Mouse (Mus musculus) cerebellum, postnatal 10 days (tissue): ENCODE data around the gene Tsc22d1.

Experiments
- DNase-seq, 2 experiments: peaks; one replicate each; pipeline ENCODE4 v3.0.0; 2021; ENCODE audit warnings: mixed read lengths in 2 of 2

The Tsc22d1 gene

DNA sequence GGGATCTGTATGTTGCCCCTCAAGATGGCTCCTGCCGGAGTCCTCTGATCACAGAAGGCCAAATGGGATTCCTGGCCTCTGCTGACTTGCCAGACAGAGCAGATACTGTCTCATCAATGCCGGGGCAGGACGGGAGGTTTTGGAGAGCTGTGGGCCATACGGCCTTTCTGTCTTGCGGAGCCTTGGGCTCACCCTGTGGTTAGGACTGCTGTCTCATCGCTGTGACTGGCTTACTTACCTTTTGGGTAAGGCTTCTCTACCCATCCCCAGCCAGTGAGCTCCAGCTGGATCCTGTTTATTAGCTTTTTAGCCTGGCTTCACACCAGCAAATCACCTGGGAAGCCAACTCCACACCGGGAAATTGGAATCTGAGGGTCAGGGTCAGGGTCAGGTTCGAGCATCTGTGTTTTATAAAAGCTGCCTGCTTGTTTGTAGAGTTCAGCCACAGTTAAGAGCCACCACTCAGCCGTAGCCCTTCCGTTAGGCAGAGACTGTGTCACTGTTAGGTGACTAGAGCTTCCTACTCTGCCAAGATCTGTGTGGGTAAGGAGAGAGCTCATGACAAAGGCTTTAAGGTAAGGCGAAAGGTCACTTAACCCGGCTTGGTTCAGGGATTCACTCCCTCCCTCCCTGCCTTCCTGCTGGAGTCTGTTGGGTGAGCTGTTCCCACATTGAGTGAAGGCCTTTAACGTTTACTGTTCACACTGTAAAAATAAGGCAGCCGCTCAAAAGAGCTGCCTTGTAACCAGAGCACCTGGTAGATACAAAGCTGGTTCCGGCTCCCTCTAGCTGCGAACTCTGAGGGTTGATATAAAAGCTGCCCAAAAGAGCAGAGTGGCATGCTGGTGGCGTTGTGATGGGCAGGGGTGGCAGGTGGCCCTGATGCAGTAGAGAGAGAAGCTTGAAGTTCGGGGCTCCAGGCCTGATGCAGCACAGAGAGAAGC is 73.6 kb downstream of the Tsc22d1 start:
- DNase-seq, result peak in 1 of 2 experiments; percentile 46

DNA sequence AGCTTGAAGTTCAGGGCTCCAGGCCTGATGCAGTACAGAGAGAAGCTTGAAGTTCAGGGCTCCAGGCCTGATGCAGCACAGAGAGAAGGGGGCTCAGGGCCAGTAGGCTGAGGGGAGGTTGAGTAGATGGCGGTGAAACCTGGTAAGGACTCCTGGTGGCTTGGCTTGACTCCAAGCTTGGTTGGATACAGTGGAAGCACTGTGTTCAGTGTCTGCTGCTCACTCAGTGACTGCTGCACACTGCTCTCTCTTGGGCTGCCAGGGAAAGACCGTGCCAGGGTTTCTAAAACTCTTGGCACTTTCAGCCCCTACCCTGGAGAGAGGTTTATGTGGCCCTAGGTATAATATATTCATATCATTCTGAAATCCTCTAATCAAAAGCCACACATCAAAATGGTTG is 74.4 kb downstream of the Tsc22d1 start:
- peak in 1 of 2 experiments; percentile 70 for DNase-seq

DNA sequence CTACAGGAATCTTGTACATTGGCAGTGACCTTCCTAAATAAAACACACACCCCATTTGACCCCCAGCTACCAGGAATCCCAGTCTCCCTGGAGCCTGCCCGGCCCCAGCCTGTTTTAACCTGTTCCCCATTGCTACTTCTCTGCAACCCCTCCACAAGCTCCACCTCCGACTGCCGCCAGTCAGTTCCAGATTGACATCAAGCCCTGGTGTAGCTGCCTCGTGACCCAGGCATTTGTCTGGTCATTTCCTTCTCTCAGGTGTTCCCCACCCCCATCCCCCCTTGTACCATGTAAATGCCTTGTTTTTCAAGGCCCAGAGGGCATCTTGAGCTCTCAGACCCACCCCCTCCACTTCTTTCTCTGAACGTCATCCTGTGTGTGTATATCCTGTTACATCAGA is 80.3 kb downstream of the Tsc22d1 start:
- DNase-seq, result no peak

DNA sequence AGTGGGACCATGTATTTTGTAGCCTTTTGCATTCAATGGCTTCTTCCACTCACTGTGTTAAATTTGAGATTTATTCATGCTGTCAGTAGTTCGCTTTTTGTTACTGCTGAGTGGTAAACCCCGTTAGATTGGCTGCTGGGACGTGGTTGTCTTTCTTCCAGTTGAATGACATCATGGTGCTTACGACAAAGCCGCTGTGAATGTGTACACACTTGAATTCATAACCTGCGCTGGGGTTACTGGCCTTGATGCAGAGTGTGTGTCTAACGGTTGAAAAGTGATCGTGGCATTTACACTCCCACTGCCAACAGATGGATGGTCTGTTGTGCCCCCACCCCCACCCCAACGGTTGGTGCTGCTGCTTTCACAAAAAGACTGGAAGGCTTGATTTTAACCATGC is 82.4 kb downstream of the Tsc22d1 start:
- no peak for DNase-seq

DNA sequence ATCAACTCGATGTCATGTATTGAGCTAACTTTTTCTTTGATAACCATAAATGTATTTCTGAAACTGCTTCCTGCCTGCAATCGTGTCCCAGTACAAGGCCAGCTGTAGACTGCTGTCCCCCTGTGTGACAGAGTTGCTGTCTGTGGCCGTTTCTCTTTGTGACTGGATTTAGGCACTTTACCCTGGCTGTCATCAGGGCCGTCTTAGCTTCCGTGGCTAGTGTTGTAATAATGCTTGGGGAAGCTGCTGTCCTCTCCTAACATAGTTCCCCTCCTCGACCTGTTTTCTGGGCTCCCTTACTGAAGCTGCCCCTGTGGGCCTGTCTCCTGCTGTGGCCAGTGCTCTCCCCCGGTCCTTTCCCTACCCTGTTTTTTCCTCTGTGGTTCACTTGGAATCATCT is 83.4 kb downstream of the Tsc22d1 start:
- no peak for DNase-seq

DNA sequence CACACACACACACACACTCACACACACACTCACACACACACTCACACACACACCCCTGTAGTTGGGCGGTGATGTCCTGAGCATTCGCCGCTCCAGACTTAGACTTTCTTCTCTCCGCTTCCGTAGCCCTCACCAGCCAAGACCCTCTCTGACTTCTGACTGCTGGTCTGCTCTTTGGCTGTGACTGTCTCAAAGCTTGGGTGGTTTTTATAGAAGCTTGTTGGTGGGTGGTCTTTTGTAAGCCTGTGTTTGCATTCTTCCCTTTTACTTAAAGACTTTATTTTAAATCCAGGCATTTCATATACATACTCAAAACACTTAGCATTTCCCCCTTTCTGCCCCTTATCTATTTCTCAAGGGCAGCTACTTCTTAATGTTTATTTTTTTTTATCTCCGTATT is 84.7 kb downstream of the Tsc22d1 start:
- DNase-seq, result no peak

- DNase-seq, result peak; percentile 64 to 67
Observed at GRCm38 (mm10) chr14:76500036-76500435, 85.3 kb downstream of the Tsc22d1 start.

DNA sequence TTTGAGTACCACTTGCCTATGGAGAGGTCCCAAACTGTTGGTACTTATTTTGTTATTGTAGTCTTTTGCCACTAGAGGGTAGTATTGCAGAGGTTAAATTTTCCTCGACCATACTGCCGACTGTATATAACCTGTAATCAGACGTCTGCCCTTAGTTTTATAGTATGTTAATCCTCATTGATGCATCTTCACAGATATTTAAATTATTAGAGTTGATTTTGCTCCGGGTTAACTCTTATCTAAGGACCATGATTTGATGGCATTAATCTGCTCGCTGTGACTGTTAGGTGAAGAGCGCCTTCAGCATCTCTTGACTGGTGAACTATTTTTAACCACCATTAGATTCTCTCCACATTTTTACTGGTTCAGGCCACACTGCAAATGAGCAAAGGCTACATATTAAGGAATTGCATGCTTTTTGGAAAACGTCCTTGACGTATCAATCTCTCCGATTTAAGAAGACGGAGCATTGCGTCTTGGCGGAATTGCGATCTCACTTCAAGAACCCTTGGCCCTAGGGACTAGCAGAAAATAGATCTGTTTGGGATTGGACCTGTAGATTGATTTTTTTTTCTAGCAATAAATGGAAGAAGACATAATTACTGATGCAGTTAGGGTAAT is 88.6 kb downstream of the Tsc22d1 start:
- peak; percentile 38 to 69 for DNase-seq

DNA sequence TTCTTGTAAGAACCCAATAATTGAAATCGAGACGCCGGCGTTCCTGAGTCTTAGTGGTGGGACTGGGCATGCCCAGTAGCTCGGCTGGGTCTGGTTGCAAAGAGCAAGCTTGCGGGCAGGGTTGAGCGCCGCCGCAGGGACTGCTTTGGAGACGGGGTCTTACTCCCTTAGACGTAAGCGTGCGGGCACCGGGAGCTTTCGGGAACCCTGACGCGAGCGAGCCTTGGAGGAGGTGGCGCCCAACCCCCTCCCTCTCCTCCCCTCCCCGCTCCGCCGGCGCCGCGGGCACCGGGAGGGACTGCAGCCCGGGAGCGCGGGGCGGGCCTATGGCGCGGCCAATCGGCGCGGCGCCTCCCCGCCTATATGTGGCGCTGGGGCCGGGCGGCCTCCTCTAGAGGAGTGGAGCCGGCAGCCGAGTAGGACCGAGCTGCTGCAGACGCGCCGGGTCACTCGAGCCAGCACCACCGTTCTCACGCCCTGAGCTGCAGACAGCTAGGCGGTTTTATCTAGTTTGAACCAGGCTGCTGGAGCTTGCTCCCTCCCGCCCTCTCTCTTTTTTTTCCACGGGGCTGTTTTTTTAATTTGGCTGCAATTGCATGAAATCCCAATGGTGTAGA is 89.5 kb downstream of the Tsc22d1 start:
- DNase-seq, result peak; percentile 97 to 98

DNA sequence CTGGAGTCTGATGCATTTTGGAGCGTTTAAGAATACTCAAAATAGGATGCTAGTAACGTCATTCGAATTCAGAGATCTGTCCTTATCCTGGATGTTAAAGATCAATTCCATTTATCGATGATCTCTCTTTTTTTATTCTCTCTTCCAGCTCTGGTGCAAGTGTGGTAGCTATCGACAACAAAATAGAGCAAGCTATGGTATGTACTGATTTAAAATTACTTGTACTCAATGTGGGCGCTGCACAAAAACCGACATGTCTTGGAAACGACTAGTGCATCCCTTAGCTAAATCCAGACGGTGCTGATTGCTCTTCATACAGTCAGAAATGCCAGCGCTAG is 90.3 kb downstream of the Tsc22d1 start:
- DNase-seq, result no peak

GRCm38 (mm10) chr14:76505439-76506220 is 90.9 kb downstream of the Tsc22d1 start:
- DNase-seq, result peak; percentile 96 to 97

GRCm38 (mm10) chr14:76506425-76507205 is 91.9 kb downstream of the Tsc22d1 start:
- DNase-seq, result peak; percentile 54 to 57

GRCm38 (mm10) chr14:76507357-76507756 is 92.6 kb downstream of the Tsc22d1 start:
- DNase-seq, result no peak

DNA sequence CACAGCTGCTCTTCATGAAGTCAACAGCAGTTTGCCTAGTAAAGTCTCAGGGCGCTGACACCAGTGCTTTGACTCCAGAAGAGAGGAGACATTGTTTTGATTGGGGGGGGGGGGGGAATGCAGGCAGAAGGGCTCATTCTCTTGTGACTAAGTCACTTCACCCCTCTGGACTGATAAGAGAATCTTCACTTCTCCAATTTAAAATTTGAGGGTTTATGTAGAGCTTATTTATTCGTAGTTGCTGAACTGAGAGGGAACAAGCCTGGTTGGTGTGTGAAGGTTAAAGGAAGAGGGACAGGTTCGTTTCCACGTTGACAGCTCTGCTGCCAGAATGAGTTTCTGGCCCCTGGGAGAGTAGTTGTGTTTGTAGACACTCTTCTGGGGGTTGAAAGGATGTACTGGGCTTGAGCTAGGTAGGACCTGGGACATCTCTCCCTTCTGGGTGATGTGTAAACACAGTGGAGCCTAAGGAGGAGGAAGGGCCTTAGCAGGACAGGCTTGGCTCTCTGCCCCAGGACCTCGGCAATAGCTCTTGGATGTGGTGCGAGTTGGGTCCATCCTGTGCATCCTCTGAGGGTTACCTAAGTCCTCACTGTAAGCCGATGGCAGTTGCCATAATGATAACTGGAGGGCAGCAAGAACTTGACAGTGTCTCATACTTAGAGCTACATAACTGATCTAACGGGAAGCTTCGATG is 93.2 kb downstream of the Tsc22d1 start:
- no peak for DNase-seq

DNA sequence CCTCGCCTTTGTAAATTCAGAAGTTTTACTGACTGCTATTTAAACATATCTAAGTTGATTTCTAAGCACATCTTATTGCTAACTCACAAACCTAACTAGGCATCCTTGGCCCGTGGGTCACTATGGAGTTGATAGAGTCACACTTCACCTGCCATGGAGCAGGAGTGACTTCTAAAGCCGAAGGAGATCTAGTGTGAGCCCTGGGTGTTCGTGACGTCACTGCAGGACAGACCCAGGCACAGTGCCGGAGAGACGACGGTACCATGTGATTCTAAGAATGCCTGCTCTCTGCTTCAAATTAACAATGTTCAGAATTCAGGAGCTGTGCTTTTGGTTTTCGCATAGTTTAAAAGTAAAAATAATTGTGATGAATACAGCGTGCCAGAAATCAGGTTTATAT is 93.9 kb downstream of the Tsc22d1 start:
- peak in 1 of 2 experiments; percentile 47 for DNase-seq

DNA sequence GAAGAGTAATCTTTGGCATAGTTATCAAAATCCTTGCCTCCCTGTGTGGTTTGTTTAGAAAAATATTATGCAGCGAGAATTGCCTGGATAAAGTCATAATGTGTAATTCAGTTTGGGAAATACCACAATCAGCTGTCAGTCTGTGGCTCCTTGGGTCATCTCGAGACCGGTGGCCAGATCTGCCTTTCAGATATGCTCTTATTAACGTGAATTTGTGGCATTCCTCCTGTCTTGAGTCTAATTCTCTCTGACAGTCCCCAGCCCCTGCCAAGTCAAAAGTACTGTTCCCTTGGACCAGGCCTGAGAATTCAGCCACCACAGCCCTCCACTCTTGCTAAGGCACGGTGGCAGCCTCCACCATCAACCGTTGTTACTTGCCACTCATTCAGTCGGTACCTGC is 97.2 kb downstream of the Tsc22d1 start:
- peak; percentile 87 to 89 for DNase-seq

DNA sequence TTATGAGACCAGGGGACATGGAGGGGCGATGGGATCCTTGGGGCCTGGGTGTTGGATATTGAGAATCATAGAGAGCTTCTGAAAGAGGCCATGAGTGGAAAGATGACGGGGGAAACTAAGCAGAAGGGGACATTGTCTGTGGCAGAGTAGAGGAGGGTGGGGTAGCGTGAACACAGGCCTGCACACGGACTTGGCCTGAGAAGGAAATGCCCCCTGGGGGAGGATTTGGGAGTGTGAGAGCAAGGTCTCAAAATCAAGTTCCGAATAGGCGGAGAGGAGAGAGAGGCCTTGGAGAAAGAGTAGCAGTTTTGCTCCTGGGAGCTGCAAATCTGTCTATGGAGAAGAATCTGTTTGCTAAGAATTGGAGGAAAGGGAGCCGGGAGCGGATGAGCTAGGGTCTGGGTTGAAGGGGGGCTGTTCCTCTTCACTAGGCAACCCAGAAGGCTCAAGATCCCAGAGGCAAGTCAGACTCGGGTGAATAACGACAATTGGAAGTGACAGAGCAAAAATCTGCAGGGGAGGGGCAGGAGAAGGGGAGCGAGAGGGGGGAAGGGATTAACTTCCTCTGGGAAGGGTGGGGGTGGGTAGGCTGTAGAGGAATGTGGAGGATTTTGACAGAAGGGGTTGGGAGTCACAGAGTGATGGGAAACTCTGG is 98.8 kb downstream of the Tsc22d1 start:
- peak; percentile 68 to 79 for DNase-seq

- DNase-seq, result no peak
Observed at GRCm38 (mm10) chr14:76514050-76514585, 99.4 kb downstream of the Tsc22d1 start.

GRCm38 (mm10) chr14:76515620-76516019 is 100.9 kb downstream of the Tsc22d1 start:
- no peak for DNase-seq

DNA sequence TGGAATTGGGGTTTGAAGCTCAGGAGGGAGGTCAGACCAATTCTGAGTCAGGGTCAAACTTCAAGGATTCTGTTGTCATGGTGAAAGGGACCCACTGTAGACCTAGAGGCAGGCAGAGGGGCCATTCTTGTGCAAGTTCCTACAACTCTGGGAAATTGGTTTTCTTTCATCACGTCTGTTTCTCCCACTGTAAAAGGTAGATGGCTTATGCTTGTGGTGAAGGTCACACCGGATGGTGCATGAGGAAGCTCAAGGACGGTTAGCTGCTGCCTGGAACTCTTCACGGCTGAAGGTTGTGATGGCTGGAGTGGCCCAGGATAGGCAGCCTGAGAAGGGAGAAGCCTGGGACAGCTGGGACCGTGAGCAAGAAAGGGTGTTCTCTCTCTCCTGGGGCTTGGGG is 103.5 kb downstream of the Tsc22d1 start:
- DNase-seq, result no peak

- DNase-seq, result no peak
Observed at GRCm38 (mm10) chr14:76520606-76521005, 105.8 kb downstream of the Tsc22d1 start.
